Mouse (Mus musculus) MEL-GATA-1-ER (cell line): ENCODE measurements at regions not wholly inside any gene's neighbourhood (a gene's known extent, or its start where the extent isn't known, plus 50 kb on each side); places are given as distances from the start of the nearest gene placed in this dataset.

ENCODE experiments used
- DNase-seq: peaks from one replicate; pipeline ENCODE4 v3.0.0-alpha.2; 2012; ENCODE audit warnings: low read depth; ENCODE audit errors: extremely low read depth

GRCm38 (mm10) chr13:101506696-101507095, 261.3 kb downstream of the Pik3r1 start:
- DNase-seq, result no peak

GRCm38 (mm10) chr13:101505054-101505453, 263.0 kb downstream of the Pik3r1 start:
- DNase-seq, result no peak

- no peak for DNase-seq
Measured at GRCm38 (mm10) chr13:101504241-101504640, 263.8 kb downstream of the Pik3r1 start.

- DNase-seq, result no peak
Measured at GRCm38 (mm10) chr13:101501845-101502284, 266.2 kb downstream of the Pik3r1 start.

GRCm38 (mm10) chr13:101501061-101501460, 267.0 kb downstream of the Pik3r1 start:
- no peak for DNase-seq

- DNase-seq, result no peak
Measured at GRCm38 (mm10) chr13:101491835-101492234, 276.2 kb downstream of the Pik3r1 start.

GRCm38 (mm10) chr13:101490961-101491360, 277.1 kb downstream of the Pik3r1 start:
- no peak for DNase-seq

- no peak for DNase-seq
Measured at GRCm38 (mm10) chr13:101487621-101488020, 280.4 kb downstream of the Pik3r1 start.

GRCm38 (mm10) chr13:101485823-101486222, 282.2 kb downstream of the Pik3r1 start:
- DNase-seq, result no peak

- no peak for DNase-seq
Measured at GRCm38 (mm10) chr13:101483816-101484215, 284.2 kb downstream of the Pik3r1 start.

GRCm38 (mm10) chr13:101481551-101482184, 286.3 kb downstream of the Pik3r1 start:
- no peak for DNase-seq

- no peak for DNase-seq
Measured at GRCm38 (mm10) chr13:101479297-101479652, 288.7 kb downstream of the Pik3r1 start.

GRCm38 (mm10) chr13:101478608-101479296, 289.3 kb downstream of the Pik3r1 start:
- no peak for DNase-seq

GRCm38 (mm10) chr13:101473349-101473748, 294.7 kb downstream of the Pik3r1 start:
- no peak for DNase-seq

GRCm38 (mm10) chr13:101470560-101471247, 297.3 kb downstream of the Pik3r1 start:
- no peak for DNase-seq

GRCm38 (mm10) chr13:101465748-101466127, 302.3 kb downstream of the Pik3r1 start:
- DNase-seq, result no peak

- DNase-seq, result no peak
Measured at GRCm38 (mm10) chr13:101464928-101465747, 302.9 kb downstream of the Pik3r1 start.

- no peak for DNase-seq
Measured at GRCm38 (mm10) chr13:101456926-101457325, 311.1 kb downstream of the Pik3r1 start.

- no peak for DNase-seq
Measured at GRCm38 (mm10) chr13:101454276-101454675, 313.7 kb downstream of the Pik3r1 start.

GRCm38 (mm10) chr13:101450501-101450900, 317.5 kb downstream of the Pik3r1 start:
- no peak for DNase-seq

- DNase-seq, result no peak
Measured at GRCm38 (mm10) chr13:101439517-101439916, 328.5 kb downstream of the Pik3r1 start.

- no peak for DNase-seq
Measured at GRCm38 (mm10) chr13:101439041-101439440, 329.0 kb downstream of the Pik3r1 start.
